Mouse (Mus musculus): Measurements from ENCODE around the gene Vipas39. TPM values are rescaled to one million over a fixed set of nuclear protein-coding genes. Genes with fewer than 3 reads are reported as not detected.
A peak's percentile ranks its signal among the peaks of the same experiment; 100 is the strongest.

The Vipas39 gene
- total and polyA plus RNA-seq, 3 experiments, result 23.2 to 25.5 (median 23.3) TPM

- Histone ChIP-seq H3K27ac (no peak overlapping the region), H3K4me1 (ENCODE audit: control insufficient read depth, insufficient read depth, low read length) (peaks cover 2% of the 10 kb centered on the region), H3K36me3 (ENCODE audit: control insufficient read depth, insufficient read depth, low read length) (no peaks in the 10 kb centered on the region), H3K79me2 (replicated peaks; ENCODE audit: control insufficient read depth, insufficient read depth, low read length) (no peaks in the 10 kb centered on the region), H3K4me3 (peak overlapping the region; percentile 96; the same call in 1 of the 2 replicates), H3K9ac (ENCODE audit: low read depth, low read length) (no peak overlapping the region), H3K27me3 (ENCODE audit: control insufficient read depth, insufficient read depth, low read length) (no peaks in the 10 kb centered on the region)
- no peak for DNase-seq
- intact Hi-C loops (cut with DNase I), result no loop called here
- TF ChIP-seq POLR2A (IDR thresholded peaks at IDR 0.05; ENCODE audit: insufficient read depth, low read depth, low read length) (no peak), EP300 (IDR thresholded peaks at IDR 0.05; ENCODE audit: insufficient read depth, low read depth, low read length) (no peak), CTCF (IDR thresholded peaks at IDR 0.05) (no peak)
- 68% methylated on average over 6 of the region's 6 CpGs for WGBS
These were observed 67.3 kb downstream of the Vipas39 start for GRCm38 (mm10) chr12:87198792-87199191.

- Histone ChIP-seq H3K4me3 (no peak overlapping the region), H3K79me2 (replicated peaks; ENCODE audit: control insufficient read depth, insufficient read depth, low read length) (0 out of 2 replicates have a peak, but pooled peaks cover 2% of the 10 kb centered on the region), H3K4me1 (ENCODE audit: control insufficient read depth, insufficient read depth, low read length) (peaks cover 2% of the 10 kb centered on the region), H3K27me3 (ENCODE audit: control insufficient read depth, insufficient read depth, low read length) (no peaks in the 10 kb centered on the region), H3K27ac (no peak overlapping the region), H3K9ac (ENCODE audit: low read depth, low read length) (no peak overlapping the region), H3K36me3 (ENCODE audit: control insufficient read depth, insufficient read depth, low read length) (no peaks in the 10 kb centered on the region)
- DNase-seq, result no peak
- intact Hi-C loops (cut with DNase I), result no loop called here
- TF ChIP-seq CTCF (IDR thresholded peaks at IDR 0.05) (no peak), EP300 (IDR thresholded peaks at IDR 0.05; ENCODE audit: insufficient read depth, low read depth, low read length) (no peak), POLR2A (IDR thresholded peaks at IDR 0.05; ENCODE audit: insufficient read depth, low read depth, low read length) (no peak)
These were observed 69.7 kb downstream of the Vipas39 start for GRCm38 (mm10) chr12:87196310-87196709.

DNA sequence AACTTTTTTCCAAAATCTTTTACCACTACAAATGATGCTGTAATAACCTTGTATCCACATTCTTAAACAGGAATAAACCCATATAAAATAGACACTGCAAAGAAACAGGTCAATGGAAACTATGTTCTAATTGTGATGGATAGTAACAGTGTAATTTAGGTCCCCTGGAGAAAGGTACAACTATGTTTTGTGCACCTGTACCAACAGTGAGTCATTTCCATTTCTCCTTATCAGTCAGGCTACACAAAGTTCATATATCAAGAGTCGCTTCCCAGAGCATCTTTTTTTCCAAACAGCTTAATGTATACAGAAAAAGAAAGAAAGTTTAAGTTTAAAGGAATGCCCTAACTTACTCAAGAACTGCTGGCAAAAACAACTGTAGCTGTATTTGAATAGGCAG, 71.0 kb downstream of the Vipas39 start:
- TF ChIP-seq EP300 (IDR thresholded peaks at IDR 0.05; ENCODE audit: insufficient read depth, low read depth, low read length), result no peak
- TF ChIP-seq POLR2A (IDR thresholded peaks at IDR 0.05; ENCODE audit: insufficient read depth, low read depth, low read length), result no peak
- TF ChIP-seq CTCF (IDR thresholded peaks at IDR 0.05), result no peak
- Histone ChIP-seq H3K4me3 (no peak overlapping the region), H3K27ac (no peak overlapping the region), H3K9ac (ENCODE audit: low read depth, low read length) (no peak overlapping the region), H3K79me2 (replicated peaks; ENCODE audit: control insufficient read depth, insufficient read depth, low read length) (0 out of 2 replicates have a peak, but pooled peaks cover 2% of the 10 kb centered on the region), H3K4me1 (ENCODE audit: control insufficient read depth, insufficient read depth, low read length) (peaks cover 2% of the 10 kb centered on the region; the same call in 1 of the 2 replicates), H3K27me3 (ENCODE audit: control insufficient read depth, insufficient read depth, low read length) (no peaks in the 10 kb centered on the region), H3K36me3 (ENCODE audit: control insufficient read depth, insufficient read depth, low read length) (no peaks in the 10 kb centered on the region)
- 71% methylated on average over 1 of the region's 1 CpGs for WGBS
- intact Hi-C loops (cut with DNase I), result no loop called here
- no peak for DNase-seq

DNA sequence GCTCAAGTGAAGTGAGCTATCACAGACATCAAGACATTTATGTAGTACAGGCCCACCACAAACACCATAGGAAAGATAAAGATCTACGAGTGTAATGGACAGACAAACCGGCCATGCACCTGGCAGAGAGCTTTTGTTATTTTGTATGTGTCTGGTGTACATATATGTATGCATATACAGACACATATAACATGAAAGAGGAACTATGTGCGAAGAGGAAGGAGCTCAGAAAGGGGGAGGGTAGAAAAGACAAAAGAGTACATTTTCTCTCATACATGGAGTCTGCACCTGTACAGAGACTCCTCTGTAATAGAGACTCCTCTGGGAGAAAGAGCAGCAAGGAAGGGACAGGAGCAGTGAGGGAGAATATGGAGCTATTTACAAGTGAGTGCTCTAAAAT, 73.0 kb downstream of the Vipas39 start:
- Histone ChIP-seq H3K36me3 (ENCODE audit: control insufficient read depth, insufficient read depth, low read length) (no peaks in the 10 kb centered on the region), H3K4me3 (no peak overlapping the region), H3K27me3 (ENCODE audit: control insufficient read depth, insufficient read depth, low read length) (no peaks in the 10 kb centered on the region), H3K9ac (ENCODE audit: low read depth, low read length) (no peak overlapping the region), H3K27ac (no peak overlapping the region), H3K4me1 (ENCODE audit: control insufficient read depth, insufficient read depth, low read length) (no peaks in the 10 kb centered on the region), H3K79me2 (replicated peaks; ENCODE audit: control insufficient read depth, insufficient read depth, low read length) (0 out of 2 replicates have a peak, but pooled peaks cover 2% of the 10 kb centered on the region)
- TF ChIP-seq EP300 (IDR thresholded peaks at IDR 0.05; ENCODE audit: insufficient read depth, low read depth, low read length) (no peak), POLR2A (IDR thresholded peaks at IDR 0.05; ENCODE audit: insufficient read depth, low read depth, low read length) (no peak), CTCF (IDR thresholded peaks at IDR 0.05) (no peak)
- WGBS, result 84% methylated on average over 3 of the region's 3 CpGs
- DNase-seq, result no peak
- intact Hi-C loops (cut with DNase I), result no loop called here

Small RNA genes lying within 50 kb of the gene (microRNA-seq; reads per million reads assigned to microRNA genes)
- 0 reads per million in 2 experiments for gene Gm47293

Other genes with a start within 250 kb of the Vipas39 start
- under 1 TPM; 0.08 to 0.09 TPM for gene Tmem63c, start 244.9 kb downstream of the Vipas39 start, total RNA-seq (2021)
- gene Tmem63c, start 244.9 kb downstream of the Vipas39 start, polyA plus RNA-seq (2012; rRNA removed), result 0.14 and 0.38 TPM in 2 replicates
- gene Ngb, start 163.7 kb downstream of the Vipas39 start, total RNA-seq (2021), result not detected
- 0.14 and 0.26 TPM in 2 replicates for gene Ngb, start 163.7 kb downstream of the Vipas39 start, polyA plus RNA-seq (2012; rRNA removed)
- gene Gstz1, start 119.1 kb downstream of the Vipas39 start, total RNA-seq (2021), result 10 to 100 TPM; 43.1 to 46.0 TPM
- 66.7 and 89.0 TPM in 2 replicates for gene Gstz1, start 119.1 kb downstream of the Vipas39 start, polyA plus RNA-seq (2012; rRNA removed)
- 1 to 10 TPM; 9.4 to 9.7 TPM for gene Pomt2, start 118.3 kb downstream of the Vipas39 start, total RNA-seq (2021)
- gene Pomt2, start 118.3 kb downstream of the Vipas39 start, polyA plus RNA-seq (2012; rRNA removed), result 9.8 and 18.9 TPM in 2 replicates
- gene Samd15, start 66.5 kb downstream of the Vipas39 start, total RNA-seq (2021), result not detected
- gene Samd15, start 66.5 kb downstream of the Vipas39 start, polyA plus RNA-seq (2012; rRNA removed), result 0.39 TPM in 1 of 2 replicates, not detected in the other
- gene Tmed8, start 65.8 kb downstream of the Vipas39 start, total RNA-seq (2021), result 1 to 10 TPM; 5.3 to 6.4 TPM
- gene Tmed8, start 65.8 kb downstream of the Vipas39 start, polyA plus RNA-seq (2012; rRNA removed), result 3.1 and 5.6 TPM in 2 replicates
- under 1 TPM; 0.39 to 0.61 TPM for gene Noxred1, start 27.5 kb downstream of the Vipas39 start, total RNA-seq (2021)
- 0.47 and 0.67 TPM in 2 replicates for gene Noxred1, start 27.5 kb downstream of the Vipas39 start, polyA plus RNA-seq (2012; rRNA removed)
- 100 to 1,000 TPM; 138 to 153 TPM for gene Ahsa1, start 223 bp upstream of the Vipas39 start, total RNA-seq (2021)
- 74.5 and 85.8 TPM in 2 replicates for gene Ahsa1, start 223 bp upstream of the Vipas39 start, polyA plus RNA-seq (2012; rRNA removed)
- gene Ism2, start 33.4 kb upstream of the Vipas39 start, total RNA-seq (2021), result not detected
- gene Ism2, start 33.4 kb upstream of the Vipas39 start, polyA plus RNA-seq (2012; rRNA removed), result 0.09 and 0.18 TPM in 2 replicates
- 10 to 100 TPM; 21.1 to 23.1 TPM for gene Sptlc2, start 122.1 kb upstream of the Vipas39 start, total RNA-seq (2021)
- 5.0 and 9.8 TPM in 2 replicates for gene Sptlc2, start 122.1 kb upstream of the Vipas39 start, polyA plus RNA-seq (2012; rRNA removed)
- 100 to 1,000 TPM; 169 to 173 TPM for gene Slirp, start 177.6 kb upstream of the Vipas39 start, total RNA-seq (2021)
- gene Slirp, start 177.6 kb upstream of the Vipas39 start, polyA plus RNA-seq (2012; rRNA removed), result 32.1 and 49.0 TPM in 2 replicates
- gene Alkbh1, start 177.8 kb upstream of the Vipas39 start, total RNA-seq (2021), result 10 to 100 TPM in 1 of 2 experiments, 1 to 10 TPM in 1; 9.6 to 11.5 TPM
- 7.6 and 11.9 TPM in 2 replicates for gene Alkbh1, start 177.8 kb upstream of the Vipas39 start, polyA plus RNA-seq (2012; rRNA removed)
- 10 to 100 TPM; 42.3 to 46.1 TPM for gene Snw1, start 206.0 kb upstream of the Vipas39 start, total RNA-seq (2021)
- 8.5 and 15.6 TPM in 2 replicates for gene Snw1, start 206.0 kb upstream of the Vipas39 start, polyA plus RNA-seq (2012; rRNA removed)
- gene Gm5788, start 228.5 kb upstream of the Vipas39 start, total RNA-seq (2021), result not detected
- gene Gm5788, start 228.5 kb upstream of the Vipas39 start, polyA plus RNA-seq (2012; rRNA removed), result not detected in 2 replicates
- not detected for gene Gm8300, start 248.1 kb upstream of the Vipas39 start, total RNA-seq (2021)
- gene Gm8300, start 248.1 kb upstream of the Vipas39 start, polyA plus RNA-seq (2012; rRNA removed), result not detected in 2 replicates

Measured in heart, adult 2 months (tissue).